Comparison of ENCODE assay signal across 10 mouse cellular contexts in genomic region chr8:108897347-108898100, GRCm38 (mm10).
DNase-seq lines count a peak whose midpoint lies in the region; ATAC-seq and TF ChIP-seq lines count a peak whose summit lies in the region.
"Had no signal": no experiment of that assay in that cellular context is flagged by ENCODE, and none has a peak within 500 bp of the region (broad histone marks: within the 10 kb centered on the region; RNA-seq: fewer than 3 reads in every experiment).

No protein-coding gene starts in this region.

- no peak for ATAC-seq in kidney, embryonic 14.5 days (ENCODE audit: low FRiP score, low TSS enrichment)
- ATAC-seq in limb, embryonic 15.5 days (ENCODE audit: insufficient number of reproducible peaks, low FRiP score, low TSS enrichment, low read depth): peak; percentile 56; the same call in 1 of the 2 replicates

- WGBS in kidney, embryonic 14.5 days: 57% methylated on average over 7 of the region's 7 CpGs
- WGBS in limb, embryonic 15.5 days: 40% methylated on average over 7 of the region's 7 CpGs

- DNase-seq in kidney, adult 11 months: no peak
- DNase-seq in Muller cell, postnatal 12 days (ENCODE audit: inconsistent ontology term): peak; percentile 51
- DNase-seq in brain, embryonic 14.5 days (ENCODE audit: low read depth): peak; percentile 42
- no peak for DNase-seq in layer of hippocampus, adult 2 months (ENCODE audit: low spot score in 2 of 2)
- no peak for DNase-seq in adrenal gland, adult 8-10 months
- DNase-seq: embryo, embryonic 11 days; spleen, adult 18-20 months had no signal

- TF ChIP-seq POLR2A in brain, embryonic 14.5 days (IDR thresholded peaks at IDR 0.05; ENCODE audit: borderline replicate concordance, extremely low read depth, insufficient read depth, insufficient read length, poor library complexity, severe bottlenecking): no peak

- peak overlapping the region; percentile 51; the same call in 1 of the 2 replicates for H3K27ac ChIP-seq in kidney, embryonic 14.5 days (ENCODE audit: low read depth, low read length)
- H3K27ac ChIP-seq in limb, embryonic 15.5 days: peak overlapping the region; percentile 83
- H3K27ac ChIP-seq in layer of hippocampus, adult 2 months: no peak overlapping the region
- H3K27ac ChIP-seq: liver, embryonic 15.5 days had no signal

- no peak for TF ChIP-seq CTCF in brain, embryonic 14.5 days (IDR thresholded peaks at IDR 0.05; ENCODE audit: borderline replicate concordance, extremely low read depth, insufficient read depth, insufficient read length)
- TF ChIP-seq CTCF in layer of hippocampus, adult 2 months (conservative IDR thresholded peaks at IDR 0.05): no peak

- no peak overlapping the region for H3K4me2 ChIP-seq in kidney, embryonic 14.5 days (replicated peaks; ENCODE audit: low read depth, low read length)
- 0 out of 2 replicates have a peak overlapping the region, but pooled peaks have one; percentile 5 for H3K4me2 ChIP-seq in limb, embryonic 15.5 days
- H3K4me2 ChIP-seq: liver, embryonic 15.5 days had no signal

- 0 out of 2 replicates have a peak overlapping the region, but pooled peaks have one; percentile 28 for H3K9ac ChIP-seq in kidney, embryonic 14.5 days (ENCODE audit: low read depth, low read length)
- no peak overlapping the region for H3K9ac ChIP-seq in limb, embryonic 15.5 days
- H3K9ac ChIP-seq: liver, embryonic 15.5 days had no signal

- H3K9me3 ChIP-seq in kidney, embryonic 14.5 days (ENCODE audit: control insufficient read depth, low read length): no peaks in the 10 kb centered on the region
- no peaks in the 10 kb centered on the region for H3K9me3 ChIP-seq in limb, embryonic 15.5 days
- H3K9me3 ChIP-seq: liver, embryonic 15.5 days had no signal

- no peaks in the 10 kb centered on the region for H3K27me3 ChIP-seq in kidney, embryonic 14.5 days (ENCODE audit: control insufficient read depth, insufficient read depth, low read length)
- no peaks in the 10 kb centered on the region for H3K27me3 ChIP-seq in limb, embryonic 15.5 days
- H3K27me3 ChIP-seq: liver, embryonic 15.5 days had no signal

- no peaks in the 10 kb centered on the region for H3K36me3 ChIP-seq in kidney, embryonic 14.5 days (ENCODE audit: control insufficient read depth, insufficient read depth, low read length)
- no peaks in the 10 kb centered on the region for H3K36me3 ChIP-seq in limb, embryonic 15.5 days
- H3K36me3 ChIP-seq: liver, embryonic 15.5 days had no signal

- no peak overlapping the region for H3K4me3 ChIP-seq in kidney, embryonic 14.5 days (ENCODE audit: low read length)
- H3K4me3 ChIP-seq in limb, embryonic 15.5 days: no peak overlapping the region
- H3K4me3 ChIP-seq in layer of hippocampus, adult 2 months: no peak overlapping the region
- H3K4me3 ChIP-seq: liver, embryonic 15.5 days had no signal

- H3K4me1 ChIP-seq in kidney, embryonic 14.5 days (ENCODE audit: control insufficient read depth, insufficient read depth, low read length): peaks cover 37% of the 10 kb centered on the region
- peaks cover 74% of the 10 kb centered on the region for H3K4me1 ChIP-seq in limb, embryonic 15.5 days
- H3K4me1 ChIP-seq: liver, embryonic 15.5 days had no signal

Comparison
In these comparisons a context has a peak if more than half of its experiments do, and no peak if none do; other contexts are left out.
1. DNase-seq: peak in Muller cell, postnatal 12 days (single experiment) and brain, embryonic 14.5 days (single experiment); none in kidney, adult 11 months (single experiment), layer of hippocampus, adult 2 months (0 of 2) and adrenal gland, adult 8-10 months (single experiment).